Mouse (Mus musculus) liver, embryonic 16.5 days (tissue): ENCODE results near the gene Gm20518. TPM values are rescaled to one million over a fixed set of nuclear protein-coding genes. Genes with fewer than 3 reads are reported as not detected.

Experiments
- ATAC-seq: fragments of 200-750 bp; cut with Nextera tagmentation; 2 replicates; pipeline ENCODE4 v1.8.0; 2017; ENCODE audit warnings: low read depth, mild to moderate bottlenecking, moderate number of reproducible peaks, moderate library complexity
- H3K27ac ChIP-seq: fragments of 300-500 bp; sonication (generic); 2 replicates; pipeline ENCODE4 v1.5.1; 2014; ENCODE audit warnings: mild to moderate bottlenecking, low read length
- H3K27me3 ChIP-seq: fragments of 300-500 bp; sonication (generic); 2 replicates; pipeline ENCODE4 v1.6.1; 2014; ENCODE audit warnings: low read depth, low read length, mixed read lengths; ENCODE audit not compliant: control insufficient read depth, insufficient read depth
- H3K36me3 ChIP-seq: fragments of 300-500 bp; sonication (generic); 2 replicates; pipeline ENCODE4 v1.6.1; 2014; ENCODE audit warnings: mild to moderate bottlenecking; ENCODE audit not compliant: control insufficient read depth, insufficient read depth
- H3K4me1 ChIP-seq: fragments of 300-500 bp; sonication (generic); 2 replicates; pipeline ENCODE4 v1.6.1; 2014; ENCODE audit warnings: low read depth, low read length, mixed read lengths; ENCODE audit not compliant: control insufficient read depth
- H3K4me2 ChIP-seq: fragments of 300-500 bp; sonication (generic); 2 replicates; pipeline ENCODE4 v1.6.1; 2014; ENCODE audit warnings: low read depth, low read length, mixed read lengths
- H3K4me3 ChIP-seq: fragments of 300-500 bp; sonication (generic); 2 replicates; pipeline ENCODE4 v1.5.1; 2014; ENCODE audit warnings: low read depth, mild to moderate bottlenecking, low read length
- H3K9ac ChIP-seq: fragments of 300-500 bp; sonication (generic); 2 replicates; pipeline ENCODE4 v1.6.1; 2014; ENCODE audit warnings: low read depth, low read length
- H3K9me3 ChIP-seq: fragments of 300-500 bp; sonication (generic); replicated peaks from 2 replicates; pipeline ENCODE4 v1.6.1; 2016; ENCODE audit warnings: low read length; ENCODE audit not compliant: control insufficient read depth
- WGBS: fragments of 180-500 bp; shearing (Covaris S2); extraction: QIAGEN DNeasy Blood & Tissue Kit; methylation state at CpG from one replicate; pipeline ENCODE4 v1.1.7; 2014; ENCODE audit not compliant: insufficient replicate concordance; 5-methylcytosine and 5-hydroxymethylcytosine counted together
- polyA plus RNA-seq: library from polyadenylated mRNA; unstranded; fragments of >200 nt; fragmentation: Nextera tagmentation; extraction: Ambion mirVana; gene quantifications from 2 replicates; pipeline ENCODE4 v1.2.1, GENCODE M21; 2015

Gene Gm20518
- polyA plus RNA-seq, 1 experiment from 2014 or later, result 0.09 TPM

DNA sequence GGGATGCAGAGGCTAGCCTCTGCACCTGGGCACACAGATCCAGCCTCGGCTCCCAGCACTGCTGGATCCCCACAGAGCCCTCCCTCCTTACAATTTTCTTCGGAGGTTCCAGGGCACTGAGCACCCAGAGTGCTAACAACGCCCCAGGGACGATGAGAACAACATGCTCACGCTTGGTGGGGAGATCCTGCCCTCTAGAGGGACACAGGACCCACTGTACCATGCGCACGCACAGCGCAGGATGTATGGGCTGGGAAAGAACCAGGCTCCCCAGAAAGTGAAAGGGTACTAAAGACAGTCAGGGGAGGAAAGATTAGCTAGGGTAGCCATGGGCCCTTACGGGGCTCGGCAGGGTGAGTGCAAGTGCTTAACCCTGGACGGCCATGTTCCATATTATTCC, 59.7 kb downstream of the Gm20518 start:
- H3K27me3 ChIP-seq, result peaks cover 70% of the 10 kb centered on the region

DNA sequence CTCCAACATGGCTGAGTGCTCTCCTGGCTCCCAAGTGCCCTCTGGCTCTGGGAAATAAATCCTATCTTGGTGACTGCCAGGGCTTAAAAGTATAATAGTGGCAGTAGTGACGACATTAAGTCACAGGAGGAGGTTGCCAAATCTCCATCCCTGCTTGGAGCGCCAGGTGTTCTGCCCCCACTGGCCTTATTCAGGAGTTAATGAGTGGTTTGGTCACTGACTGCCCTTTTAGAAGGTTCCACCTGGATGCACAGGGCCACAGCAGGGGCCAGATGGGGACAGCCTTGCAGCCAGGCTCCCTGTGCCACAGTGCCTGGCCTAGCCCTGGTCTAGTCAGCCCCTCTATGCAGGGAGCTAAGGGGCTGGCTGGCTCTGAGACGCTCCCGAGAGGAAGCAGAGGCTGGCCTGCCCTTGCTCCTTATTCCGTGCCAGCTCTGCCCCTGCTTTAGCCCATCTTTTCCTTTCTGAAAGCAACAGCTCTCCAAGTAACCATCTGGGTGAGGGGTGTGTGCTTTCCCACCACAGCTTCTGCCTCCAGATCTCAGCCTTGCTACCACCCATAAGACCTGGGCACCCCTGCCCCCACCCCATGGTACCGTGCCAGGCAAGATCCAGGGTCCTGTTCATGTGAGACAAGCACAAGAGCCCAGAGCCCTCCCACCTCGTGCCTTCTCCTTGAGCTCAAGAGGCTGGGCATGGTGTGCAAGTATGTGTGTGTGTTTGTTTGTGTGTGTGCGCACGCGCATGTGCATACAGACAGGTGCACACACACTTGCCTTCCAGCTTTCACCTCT, 60.9 kb downstream of the Gm20518 start:
- no peak for ATAC-seq
- H3K36me3 ChIP-seq, result no peaks in the 10 kb centered on the region
- H3K4me2 ChIP-seq, result no peak overlapping the region
- H3K9me3 ChIP-seq, result no peaks in the 10 kb centered on the region
- H3K9ac ChIP-seq, result no peak overlapping the region
- no peak overlapping the region for H3K27ac ChIP-seq
- peaks cover 59% of the 10 kb centered on the region for H3K27me3 ChIP-seq
- WGBS, result 57% methylated on average over 10 of the region's 10 CpGs
- no peaks in the 10 kb centered on the region; the same call in 1 of the 2 replicates for H3K4me1 ChIP-seq
- no peak overlapping the region for H3K4me3 ChIP-seq

More for the DNA sequence above, 59.7 kb downstream of the Gm20518 start:
- no peak for ATAC-seq
- Histone ChIP-seq H3K4me3 (no peak overlapping the region), H3K9me3 (no peaks in the 10 kb centered on the region), H3K27ac (no peak overlapping the region), H3K9ac (no peak overlapping the region), H3K4me2 (no peak overlapping the region), H3K36me3 (no peaks in the 10 kb centered on the region), H3K4me1 (no peaks in the 10 kb centered on the region; the same call in 1 of the 2 replicates)
- 14% methylated on average over 11 of the region's 11 CpGs for WGBS

GRCm38 (mm10) chr16:17828867-17829266, 62.6 kb downstream of the Gm20518 start:
- Histone ChIP-seq H3K27ac (no peak overlapping the region), H3K9ac (no peak overlapping the region), H3K27me3 (peaks cover 42% of the 10 kb centered on the region), H3K4me3 (no peak overlapping the region), H3K36me3 (no peaks in the 10 kb centered on the region), H3K4me1 (no peaks in the 10 kb centered on the region; the same call in 1 of the 2 replicates), H3K9me3 (no peaks in the 10 kb centered on the region), H3K4me2 (no peak overlapping the region)
- ATAC-seq, result no peak
- WGBS, result 60% methylated on average over 3 of the region's 3 CpGs

- no peak overlapping the region for H3K9ac ChIP-seq
- H3K27me3 ChIP-seq, result peaks cover 35% of the 10 kb centered on the region
Observed at GRCm38 (mm10) chr16:17828229-17828628, 63.2 kb downstream of the Gm20518 start.

GRCm38 (mm10) chr16:17826500-17826899, 65.0 kb downstream of the Gm20518 start:
- Histone ChIP-seq H3K27me3 (peaks cover 18% of the 10 kb centered on the region), H3K9ac (no peak overlapping the region), H3K27ac (no peak overlapping the region), H3K4me2 (no peak overlapping the region), H3K4me1 (no peaks in the 10 kb centered on the region), H3K36me3 (no peaks in the 10 kb centered on the region), H3K4me3 (no peak overlapping the region), H3K9me3 (no peaks in the 10 kb centered on the region)
- 69% methylated on average over 2 of the region's 2 CpGs for WGBS
- no peak for ATAC-seq

More at GRCm38 (mm10) chr16:17828229-17828628, 63.2 kb downstream of the Gm20518 start:
- H3K9me3 ChIP-seq, result no peaks in the 10 kb centered on the region
- H3K4me2 ChIP-seq, result no peak overlapping the region
- no peak for ATAC-seq
- 22% methylated on average over 2 of the region's 2 CpGs for WGBS
- no peak overlapping the region for H3K27ac ChIP-seq
- H3K4me3 ChIP-seq, result no peak overlapping the region
- no peaks in the 10 kb centered on the region for H3K36me3 ChIP-seq
- H3K4me1 ChIP-seq, result no peaks in the 10 kb centered on the region; the same call in 1 of the 2 replicates

GRCm38 (mm10) chr16:17816528-17816927, 74.9 kb downstream of the Gm20518 start:
- Histone ChIP-seq H3K4me2 (no peak overlapping the region), H3K27me3 (peaks cover 37% of the 10 kb centered on the region), H3K36me3 (no peaks in the 10 kb centered on the region), H3K27ac (no peak overlapping the region), H3K4me1 (peaks cover 3% of the 10 kb centered on the region; the same call in 1 of the 2 replicates), H3K4me3 (no peak overlapping the region), H3K9me3 (no peaks in the 10 kb centered on the region), H3K9ac (no peak overlapping the region)
- no peak for ATAC-seq
- 63% methylated on average over 8 of the region's 8 CpGs for WGBS

GRCm38 (mm10) chr16:17815411-17816402, 75.8 kb downstream of the Gm20518 start:
- Histone ChIP-seq H3K4me3 (peak overlapping the region; percentile 42), H3K9me3 (no peaks in the 10 kb centered on the region), H3K27ac (no peak overlapping the region), H3K27me3 (peaks cover 34% of the 10 kb centered on the region), H3K4me1 (peaks cover 3% of the 10 kb centered on the region; the same call in 1 of the 2 replicates), H3K36me3 (no peaks in the 10 kb centered on the region), H3K4me2 (peak overlapping the region; percentile 70), H3K9ac (peak overlapping the region; percentile 26)
- ATAC-seq, result peak; percentile 78
- WGBS, result 4% methylated on average over 63 of the region's 63 CpGs

GRCm38 (mm10) chr16:17813173-17813572, 78.3 kb downstream of the Gm20518 start:
- no peaks in the 10 kb centered on the region for H3K36me3 ChIP-seq
- ATAC-seq, result no peak
- no peak overlapping the region for H3K27ac ChIP-seq
- peaks cover 53% of the 10 kb centered on the region for H3K27me3 ChIP-seq
- H3K9me3 ChIP-seq, result no peaks in the 10 kb centered on the region
- H3K9ac ChIP-seq, result no peak overlapping the region
- peaks cover 3% of the 10 kb centered on the region; the same call in 1 of the 2 replicates for H3K4me1 ChIP-seq
- 46% methylated on average over 4 of the region's 4 CpGs for WGBS
- no peak overlapping the region for H3K4me3 ChIP-seq
- no peak overlapping the region for H3K4me2 ChIP-seq
